Mouse (Mus musculus) fat pad, adult 2 months (tissue): ENCODE data around the gene Egfl6.
"Not testable (repeated sequence)": the region's sequence is repeated elsewhere in the genome, so short reads cannot be mapped to it uniquely, and the experiment has no call there.

Source experiments
- DNase-seq: peaks from one replicate; pipeline ENCODE4 v3.0.0-alpha.2; 2011; ENCODE audit warnings: low read depth, low spot score; ENCODE audit errors: extremely low read depth

Gene Egfl6

GRCm38 (mm10) chrX:166518345-166518744 lies 67.2 kb downstream of the Egfl6 start, which contains the start of gene Tceanc:
Gene Tceanc, minus strand, starts transcription at chrX:166518567.
- DNase-seq = no peak

GRCm38 (mm10) chrX:166516631-166517030 lies 68.9 kb downstream of the Egfl6 start:
- no peak for DNase-seq

GRCm38 (mm10) chrX:166515923-166516322 lies 69.6 kb downstream of the Egfl6 start:
- DNase-seq = no peak

- DNase-seq = not testable (repeated sequence)
Measured at GRCm38 (mm10) chrX:166514035-166514434, 71.5 kb downstream of the Egfl6 start.

- no peak for DNase-seq
Measured at GRCm38 (mm10) chrX:166512071-166512470, 73.4 kb downstream of the Egfl6 start.

GRCm38 (mm10) chrX:166511107-166511506 lies 74.4 kb downstream of the Egfl6 start:
- DNase-seq = no peak

GRCm38 (mm10) chrX:166509761-166510738 lies 75.5 kb downstream of the Egfl6 start:
- DNase-seq = peak; percentile 31

- no peak for DNase-seq
Measured at GRCm38 (mm10) chrX:166504421-166504820, 81.1 kb downstream of the Egfl6 start.

GRCm38 (mm10) chrX:166499496-166500190 lies 85.9 kb downstream of the Egfl6 start:
- DNase-seq = no peak

- no peak for DNase-seq
Measured at GRCm38 (mm10) chrX:166497771-166498170, 87.7 kb downstream of the Egfl6 start.

- no peak for DNase-seq
Measured at GRCm38 (mm10) chrX:166495052-166495451, 90.5 kb downstream of the Egfl6 start.

GRCm38 (mm10) chrX:166479365-166479983 lies 106.0 kb downstream of the Egfl6 start, which contains the start of gene Rab9:
Gene Rab9, minus strand, starts transcription at chrX:166479867.
- DNase-seq = no peak

GRCm38 (mm10) chrX:166478631-166479364 lies 106.7 kb downstream of the Egfl6 start:
- peak; percentile 81 for DNase-seq

GRCm38 (mm10) chrX:166477393-166477792 lies 108.1 kb downstream of the Egfl6 start:
- DNase-seq = no peak
